ENCODE assay signal across 22 mouse cellular contexts in genomic region chr4:136738291-136738690, GRCm38 (mm10).
DNase-seq lines count a peak whose midpoint lies in the region; ATAC-seq lines count a peak whose summit lies in the region.
"Had no signal": no experiment of that assay in that cellular context is flagged by ENCODE, and none has a peak within 500 bp of the region (broad histone marks: within the 10 kb centered on the region; RNA-seq: fewer than 3 reads in every experiment).

No protein-coding gene starts in this region.

- H3K27ac ChIP-seq in hindbrain, embryonic 11.5 days (ENCODE audit: low read depth, low read length), result peak overlapping the region; percentile 75
- H3K27ac ChIP-seq in hindbrain, embryonic 14.5 days, result no peak overlapping the region
- peak overlapping the region; percentile 63; the same call in 1 of the 2 replicates for H3K27ac ChIP-seq in midbrain, embryonic 12.5 days (replicated peaks)
- no peak overlapping the region for H3K27ac ChIP-seq in midbrain, embryonic 15.5 days
- H3K27ac ChIP-seq: forebrain, embryonic 13.5 days; heart, embryonic 10.5 days had no signal

- no peaks in the 10 kb centered on the region for H3K36me3 ChIP-seq in hindbrain, embryonic 11.5 days (ENCODE audit: control insufficient read depth, insufficient read depth, low read length)
- no peaks in the 10 kb centered on the region for H3K36me3 ChIP-seq in hindbrain, embryonic 14.5 days (replicated peaks; ENCODE audit: control insufficient read depth, insufficient read depth)
- peaks cover 5% of the 10 kb centered on the region; the same call in 1 of the 2 replicates for H3K36me3 ChIP-seq in midbrain, embryonic 12.5 days
- H3K36me3 ChIP-seq in midbrain, embryonic 15.5 days (replicated peaks), result no peaks in the 10 kb centered on the region
- H3K36me3 ChIP-seq: embryonic facial prominence, embryonic 12.5 days; G1E; heart, embryonic 10.5 days had no signal

- no peak overlapping the region for H3K4me3 ChIP-seq in hindbrain, embryonic 11.5 days (ENCODE audit: low read depth, low read length)
- no peak overlapping the region for H3K4me3 ChIP-seq in hindbrain, embryonic 14.5 days (replicated peaks; ENCODE audit: low read length)
- H3K4me3 ChIP-seq in midbrain, embryonic 12.5 days, result no peak overlapping the region
- H3K4me3 ChIP-seq in midbrain, embryonic 15.5 days, result no peak overlapping the region
- H3K4me3 ChIP-seq: embryonic facial prominence, embryonic 12.5 days; forebrain, embryonic 13.5 days; heart, embryonic 10.5 days had no signal

- no peaks in the 10 kb centered on the region for H3K9me3 ChIP-seq in hindbrain, embryonic 11.5 days (ENCODE audit: control insufficient read depth, low read length)
- H3K9me3 ChIP-seq in hindbrain, embryonic 14.5 days (ENCODE audit: control insufficient read depth, low read length), result no peaks in the 10 kb centered on the region
- no peaks in the 10 kb centered on the region for H3K9me3 ChIP-seq in midbrain, embryonic 12.5 days
- H3K9me3 ChIP-seq in midbrain, embryonic 15.5 days, result no peaks in the 10 kb centered on the region
- H3K9me3 ChIP-seq: embryonic facial prominence, embryonic 12.5 days; forebrain, embryonic 13.5 days; G1E; heart, embryonic 10.5 days had no signal

- peak; percentile 25; the same call in 1 of the 2 replicates for ATAC-seq in hindbrain, embryonic 11.5 days (ENCODE audit: low FRiP score)
- no peak for ATAC-seq in hindbrain, embryonic 14.5 days (ENCODE audit: low FRiP score)
- ATAC-seq in midbrain, embryonic 12.5 days (ENCODE audit: low FRiP score, low read depth), result no peak
- ATAC-seq in midbrain, embryonic 15.5 days (replicated peaks), result no peak
- ATAC-seq: CD4-positive, CD25-positive, alpha-beta regulatory T cell, adult 4 months; forebrain, embryonic 13.5 days had no signal

- H3K27me3 ChIP-seq in hindbrain, embryonic 11.5 days (ENCODE audit: control insufficient read depth, insufficient read depth, low read length), result no peaks in the 10 kb centered on the region
- no peaks in the 10 kb centered on the region for H3K27me3 ChIP-seq in hindbrain, embryonic 14.5 days (ENCODE audit: control insufficient read depth, insufficient read depth, low read length)
- H3K27me3 ChIP-seq in midbrain, embryonic 12.5 days, result no peaks in the 10 kb centered on the region
- no peaks in the 10 kb centered on the region for H3K27me3 ChIP-seq in midbrain, embryonic 15.5 days (replicated peaks)
- H3K27me3 ChIP-seq: embryonic facial prominence, embryonic 12.5 days had no signal

- DNase-seq in embryo, embryonic 10 days (ENCODE audit: low spot score), result peak; percentile 50
- DNase-seq in embryo, embryonic 9.5 days (ENCODE audit: extremely low spot score), result no peak
- DNase-seq in hindbrain, embryonic 11.5 days (ENCODE audit: low spot score), result peak; percentile 50
- no peak for DNase-seq in hindbrain, embryonic 14.5 days (ENCODE audit: low spot score)
- no peak for DNase-seq in gastrocnemius, postnatal 4 days (ENCODE audit: low spot score in 2 of 2)
- DNase-seq: adrenal gland, adult 8-10 months; adrenal gland, postnatal 36 days; B cell, adult 2 months; cerebellum, adult 2 months; cerebellum, postnatal 10 days; embryo, embryonic 11 days; gastrocnemius, postnatal 36 days; heart, adult 18-20 months; heart, postnatal 10 days; heart, postnatal 4 days had no signal

- H3K9ac ChIP-seq in hindbrain, embryonic 11.5 days (ENCODE audit: low read depth, low read length), result no peak overlapping the region
- H3K9ac ChIP-seq in hindbrain, embryonic 14.5 days, result no peak overlapping the region
- no peak overlapping the region for H3K9ac ChIP-seq in midbrain, embryonic 12.5 days (replicated peaks)
- no peak overlapping the region for H3K9ac ChIP-seq in midbrain, embryonic 15.5 days
- H3K9ac ChIP-seq: embryonic facial prominence, embryonic 12.5 days; forebrain, embryonic 13.5 days had no signal

- peaks cover 34% of the 10 kb centered on the region for H3K4me1 ChIP-seq in hindbrain, embryonic 11.5 days (replicated peaks; ENCODE audit: control insufficient read depth, insufficient read depth, low read length)
- H3K4me1 ChIP-seq in hindbrain, embryonic 14.5 days (replicated peaks; ENCODE audit: control insufficient read depth, insufficient read depth, low read length), result peaks cover 54% of the 10 kb centered on the region
- H3K4me1 ChIP-seq in midbrain, embryonic 12.5 days, result peaks cover 85% of the 10 kb centered on the region
- H3K4me1 ChIP-seq in midbrain, embryonic 15.5 days, result peaks cover 73% of the 10 kb centered on the region

- H3K4me2 ChIP-seq in hindbrain, embryonic 11.5 days (replicated peaks; ENCODE audit: low read depth, low read length), result no peak overlapping the region
- no peak overlapping the region for H3K4me2 ChIP-seq in hindbrain, embryonic 14.5 days (replicated peaks)
- no peak overlapping the region for H3K4me2 ChIP-seq in midbrain, embryonic 12.5 days (replicated peaks)
- H3K4me2 ChIP-seq in midbrain, embryonic 15.5 days, result no peak overlapping the region
- H3K4me2 ChIP-seq: embryonic facial prominence, embryonic 12.5 days; forebrain, embryonic 13.5 days had no signal

- 29% methylated on average over 3 of the region's 3 CpGs for WGBS in hindbrain, embryonic 11.5 days
- 26% methylated on average over 3 of the region's 3 CpGs for WGBS in hindbrain, embryonic 14.5 days
- WGBS in midbrain, embryonic 12.5 days, result 42% methylated on average over 3 of the region's 3 CpGs
- 43% methylated on average over 3 of the region's 3 CpGs for WGBS in midbrain, embryonic 15.5 days

Comparison
In these comparisons a context has a peak if more than half of its experiments do, and no peak if none do; other contexts are left out.
1. DNase-seq: peak in embryo, embryonic 10 days (single experiment) and hindbrain, embryonic 11.5 days (single experiment); none in embryo, embryonic 9.5 days (single experiment), hindbrain, embryonic 14.5 days (single experiment) and gastrocnemius, postnatal 4 days (0 of 2).
2. H3K27ac ChIP-seq: peak in hindbrain, embryonic 11.5 days (single experiment) and midbrain, embryonic 12.5 days (single experiment); none in hindbrain, embryonic 14.5 days (single experiment) and midbrain, embryonic 15.5 days (single experiment).